Mouse (Mus musculus) 3134 (cell line): ENCODE measurements around the gene Olfr732.

Experiments used
- DNase-seq: peaks from one replicate; pipeline ENCODE4 v3.0.0-alpha.2; 2011; ENCODE audit warnings: low spot score; ENCODE audit not compliant: insufficient read length; ENCODE audit errors: extremely low read depth

Gene Olfr732

GRCm38 (mm10) chr14:50284106-50284505 lies at the start of gene Olfr732:
Gene Olfr732 (minus strand): TSS chr14:50284206.
- no peak for DNase-seq

GRCm38 (mm10) chr14:50326661-50327060 lies 42.7 kb upstream of the Olfr732 start, which contains the start of gene Olfr734:
Gene Olfr734 (minus strand): TSS chr14:50326761.
- DNase-seq: no peak

GRCm38 (mm10) chr14:50301422-50301821 lies 17.4 kb upstream of the Olfr732 start, which contains the start of gene Olfr733:
Gene Olfr733 (minus strand): TSS chr14:50301522.
- no peak for DNase-seq

GRCm38 (mm10) chr14:50241766-50242165 lies 42.2 kb downstream of the Olfr732 start, which contains the start of gene Olfr731:
Gene Olfr731 (minus strand): TSS chr14:50241866.
- no peak for DNase-seq
